Mouse (Mus musculus): ENCODE results near the gene 2810004N23Rik. TPM values are rescaled to one million over a fixed set of nuclear protein-coding genes. Genes with fewer than 3 reads are reported as not detected.

2810004N23Rik gene
- polyA plus RNA-seq, 1 experiment from 2014 or later: 66.0 TPM

- Histone ChIP-seq H3K36me3 (peaks cover 85% of the 10 kb centered on the region), H3K27me3 (ENCODE audit: insufficient read depth, poor library complexity, severe bottlenecking) (no peaks in the 10 kb centered on the region), H3K9me3 (no peaks in the 10 kb centered on the region; the same call in 1 of the 2 replicates), H3K4me1 (no peaks in the 10 kb centered on the region), H3K4me3 (no peak overlapping the region), H3K27ac (no peak overlapping the region)
- WGBS: 90% methylated on average over 5 of the region's 5 CpGs
- DNase-seq (ENCODE audit: low spot score): no peak
These were observed 25.5 kb upstream of the 2810004N23Rik start for GRCm38 (mm10) chr8:124888385-124888784.

DNA sequence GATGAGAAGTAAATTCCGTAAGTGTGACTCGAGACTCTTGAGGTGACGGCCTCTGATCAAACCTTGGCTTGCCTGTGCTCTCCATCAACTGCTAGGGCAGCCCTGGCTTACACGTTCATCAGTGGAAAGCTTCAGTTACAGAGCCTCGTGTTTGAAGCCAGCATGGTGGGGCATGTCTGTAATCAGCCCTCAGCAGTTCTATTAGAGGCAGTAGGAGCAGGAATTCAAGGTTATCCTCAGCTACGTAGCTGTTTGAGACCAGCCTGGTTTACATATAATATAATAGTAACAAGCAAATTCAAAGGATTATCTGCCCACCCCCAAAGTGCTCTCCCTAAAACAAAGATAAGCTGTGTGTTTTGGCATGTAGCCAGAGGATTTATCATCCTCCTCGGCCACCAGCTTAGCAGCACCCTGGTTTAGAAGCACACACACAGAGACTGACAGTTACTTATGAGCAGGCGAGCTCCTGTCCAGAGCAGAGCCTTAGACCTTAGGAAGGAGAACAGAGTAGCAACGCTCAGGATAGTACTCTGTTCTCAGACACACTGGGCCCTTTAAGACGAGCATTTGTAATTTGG is 16.1 kb upstream of the 2810004N23Rik start:
- no peaks in the 10 kb centered on the region for H3K27me3 ChIP-seq (ENCODE audit: insufficient read depth, poor library complexity, severe bottlenecking)

DNA sequence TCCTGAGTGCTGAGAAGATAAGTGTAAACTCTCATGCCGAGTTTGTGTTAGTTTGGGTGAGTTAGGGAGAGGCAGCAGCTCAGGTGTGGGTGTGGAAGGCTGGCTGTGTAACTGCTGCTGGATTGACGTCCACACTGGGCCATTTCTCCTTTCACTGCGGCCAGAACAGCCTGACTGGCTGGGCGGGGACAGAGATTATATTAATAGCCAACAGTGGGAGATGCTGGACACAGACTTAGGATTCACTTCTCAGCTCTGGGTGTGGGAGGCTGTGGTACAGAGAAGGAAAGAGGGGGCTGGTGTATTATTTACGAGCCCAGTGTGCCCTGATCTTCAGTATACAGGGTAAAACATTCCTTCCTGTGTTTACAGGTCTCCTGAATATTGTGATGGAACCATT is 15.2 kb upstream of the 2810004N23Rik start:
- WGBS: 87% methylated on average over 5 of the region's 5 CpGs

More for the DNA sequence above, 16.1 kb upstream of the 2810004N23Rik start:
- H3K27ac ChIP-seq: no peak overlapping the region
- no peak for DNase-seq (ENCODE audit: low spot score)
- H3K36me3 ChIP-seq: peaks cover 97% of the 10 kb centered on the region
- WGBS: 70% methylated on average over 10 of the region's 10 CpGs
- H3K4me3 ChIP-seq: no peak overlapping the region
- 0 out of 2 replicates have a peak, but pooled peaks cover 2% of the 10 kb centered on the region for H3K4me1 ChIP-seq
- H3K9me3 ChIP-seq: no peaks in the 10 kb centered on the region

DNA sequence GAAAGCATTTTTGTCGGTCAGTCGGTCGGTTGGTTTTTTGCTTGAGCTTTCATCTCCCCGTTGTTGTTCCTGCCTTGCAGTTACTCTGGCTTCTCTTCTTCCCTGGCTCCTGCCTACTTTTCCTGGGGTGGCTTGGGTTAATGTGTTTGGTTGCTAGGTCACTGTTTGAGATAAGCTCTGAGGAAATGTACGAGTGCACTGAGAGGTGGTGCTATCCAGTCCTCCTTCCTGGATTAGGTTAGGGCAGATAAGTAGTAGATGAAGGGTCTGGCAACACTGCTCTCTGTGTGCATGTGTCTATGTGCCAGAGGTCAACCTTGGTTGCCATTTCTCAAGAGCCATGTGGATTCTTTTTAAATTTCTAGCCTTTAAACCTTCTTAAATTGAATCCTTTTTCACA is 9.8 kb upstream of the 2810004N23Rik start:
- 45% methylated on average over 5 of the region's 5 CpGs for WGBS
- H3K4me1 ChIP-seq: peaks cover 35% of the 10 kb centered on the region
- no peaks in the 10 kb centered on the region for H3K9me3 ChIP-seq
- no peak for DNase-seq (ENCODE audit: low spot score)
- peaks cover 64% of the 10 kb centered on the region for H3K36me3 ChIP-seq
- no peak overlapping the region for H3K4me3 ChIP-seq
- H3K27me3 ChIP-seq (ENCODE audit: insufficient read depth, poor library complexity, severe bottlenecking): no peaks in the 10 kb centered on the region
- no peak overlapping the region for H3K27ac ChIP-seq

More for the DNA sequence above, 15.2 kb upstream of the 2810004N23Rik start:
- DNase-seq (ENCODE audit: low spot score): no peak
- Histone ChIP-seq H3K36me3 (peaks cover 97% of the 10 kb centered on the region), H3K9me3 (no peaks in the 10 kb centered on the region), H3K27ac (no peak overlapping the region), H3K4me1 (peaks cover 5% of the 10 kb centered on the region; the same call in 1 of the 2 replicates), H3K27me3 (ENCODE audit: insufficient read depth, poor library complexity, severe bottlenecking) (no peaks in the 10 kb centered on the region), H3K4me3 (no peak overlapping the region)

DNA sequence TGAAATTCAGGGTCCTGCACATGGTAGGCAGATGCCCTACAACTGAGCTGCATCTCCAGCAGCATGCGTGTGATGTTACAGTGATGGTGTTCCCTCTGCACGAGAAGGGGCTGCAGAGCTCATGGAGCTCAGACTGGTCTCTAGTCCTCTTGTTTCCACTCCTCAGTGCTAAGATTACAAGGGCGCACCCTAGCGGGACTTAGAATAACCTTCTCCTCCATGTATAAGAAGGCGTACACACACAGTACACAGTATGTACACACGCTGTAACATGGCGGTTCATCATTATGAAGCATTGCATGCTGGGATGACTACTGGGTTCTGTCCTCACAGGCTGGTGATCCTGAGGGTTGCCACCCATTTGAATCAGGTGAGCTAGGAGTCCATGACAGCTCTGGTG is 9.2 kb upstream of the 2810004N23Rik start:
- 91% methylated on average over 7 of the region's 7 CpGs for WGBS
- DNase-seq (ENCODE audit: low spot score): no peak
- no peaks in the 10 kb centered on the region for H3K9me3 ChIP-seq
- H3K4me3 ChIP-seq: no peak overlapping the region
- H3K36me3 ChIP-seq: peaks cover 58% of the 10 kb centered on the region
- H3K27me3 ChIP-seq (ENCODE audit: insufficient read depth, poor library complexity, severe bottlenecking): no peaks in the 10 kb centered on the region
- H3K27ac ChIP-seq: no peak overlapping the region
- H3K4me1 ChIP-seq: peaks cover 41% of the 10 kb centered on the region

GRCm38 (mm10) chr8:124871474-124871873 is 8.6 kb upstream of the 2810004N23Rik start:
- Histone ChIP-seq H3K9me3 (no peaks in the 10 kb centered on the region), H3K4me1 (peaks cover 47% of the 10 kb centered on the region), H3K27ac (no peak overlapping the region), H3K36me3 (peaks cover 52% of the 10 kb centered on the region), H3K4me3 (no peak overlapping the region), H3K27me3 (ENCODE audit: insufficient read depth, poor library complexity, severe bottlenecking) (no peaks in the 10 kb centered on the region)
- no peak for DNase-seq (ENCODE audit: low spot score)
- 91% methylated on average over 7 of the region's 7 CpGs for WGBS

DNA sequence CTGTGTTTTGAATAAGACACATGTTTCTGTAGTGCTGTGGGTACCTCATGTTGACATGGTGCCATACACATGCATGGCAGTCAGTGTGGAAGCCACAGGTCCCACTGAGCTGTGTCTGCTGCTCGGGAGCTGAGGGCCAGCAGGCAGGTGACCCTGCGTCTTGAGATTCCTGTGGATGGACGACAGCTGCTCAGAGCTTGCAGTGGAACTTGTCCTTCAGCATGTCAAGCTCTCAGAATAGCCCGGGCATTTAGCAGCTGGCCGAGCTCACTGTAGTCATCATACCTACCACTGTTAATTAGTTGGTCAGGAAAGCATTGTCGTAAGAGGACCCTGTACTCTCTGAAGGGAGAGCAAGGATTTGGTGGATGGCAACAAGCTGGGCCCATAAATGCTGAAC is 6.8 kb upstream of the 2810004N23Rik start:
- Histone ChIP-seq H3K36me3 (peaks cover 41% of the 10 kb centered on the region), H3K27ac (no peak overlapping the region), H3K27me3 (ENCODE audit: insufficient read depth, poor library complexity, severe bottlenecking) (no peaks in the 10 kb centered on the region), H3K4me3 (no peak overlapping the region), H3K9me3 (no peaks in the 10 kb centered on the region), H3K4me1 (peaks cover 55% of the 10 kb centered on the region)
- 62% methylated on average over 6 of the region's 6 CpGs for WGBS
- no peak for DNase-seq (ENCODE audit: low spot score)

- Histone ChIP-seq H3K27me3 (ENCODE audit: insufficient read depth, poor library complexity, severe bottlenecking) (no peaks in the 10 kb centered on the region), H3K4me3 (0 out of 2 replicates have a peak overlapping the region, but pooled peaks have one; percentile 1), H3K9me3 (no peaks in the 10 kb centered on the region), H3K27ac (peak overlapping the region; percentile 49; the same call in 1 of the 2 replicates), H3K4me1 (peaks cover 52% of the 10 kb centered on the region), H3K36me3 (peaks cover 17% of the 10 kb centered on the region)
- WGBS: 24% methylated on average over 2 of the region's 2 CpGs
- no peak for DNase-seq (ENCODE audit: low spot score)
These were observed 4.2 kb upstream of the 2810004N23Rik start for GRCm38 (mm10) chr8:124867126-124867525.

DNA sequence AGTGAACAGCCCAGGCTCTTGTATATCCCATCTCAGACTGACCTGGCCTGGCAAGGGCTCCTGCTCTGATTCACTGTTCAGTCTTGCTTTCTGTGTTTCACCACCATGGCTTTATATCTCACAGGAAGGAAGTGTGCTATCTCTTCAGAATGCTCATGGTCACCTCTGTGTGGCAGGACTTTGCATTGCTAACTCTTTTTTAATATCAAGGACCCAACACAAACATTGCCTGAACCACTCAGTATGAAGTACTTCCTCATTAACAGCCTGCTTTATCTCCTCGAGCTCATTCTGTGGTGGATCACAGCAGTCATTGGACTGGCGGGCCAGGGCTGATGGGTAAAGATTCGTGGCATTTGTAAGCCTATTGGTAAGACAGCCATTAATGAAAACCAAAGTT is 3.7 kb upstream of the 2810004N23Rik start:
- DNase-seq (ENCODE audit: low spot score): no peak
- no peaks in the 10 kb centered on the region for H3K9me3 ChIP-seq
- no peaks in the 10 kb centered on the region for H3K27me3 ChIP-seq (ENCODE audit: insufficient read depth, poor library complexity, severe bottlenecking)
- H3K36me3 ChIP-seq: peaks cover 13% of the 10 kb centered on the region
- H3K27ac ChIP-seq: 0 out of 2 replicates have a peak overlapping the region, but pooled peaks have one; percentile 10
- peaks cover 50% of the 10 kb centered on the region for H3K4me1 ChIP-seq
- H3K4me3 ChIP-seq: 0 out of 2 replicates have a peak overlapping the region, but pooled peaks have one; percentile 1
- WGBS: 33% methylated on average over 3 of the region's 3 CpGs

DNA sequence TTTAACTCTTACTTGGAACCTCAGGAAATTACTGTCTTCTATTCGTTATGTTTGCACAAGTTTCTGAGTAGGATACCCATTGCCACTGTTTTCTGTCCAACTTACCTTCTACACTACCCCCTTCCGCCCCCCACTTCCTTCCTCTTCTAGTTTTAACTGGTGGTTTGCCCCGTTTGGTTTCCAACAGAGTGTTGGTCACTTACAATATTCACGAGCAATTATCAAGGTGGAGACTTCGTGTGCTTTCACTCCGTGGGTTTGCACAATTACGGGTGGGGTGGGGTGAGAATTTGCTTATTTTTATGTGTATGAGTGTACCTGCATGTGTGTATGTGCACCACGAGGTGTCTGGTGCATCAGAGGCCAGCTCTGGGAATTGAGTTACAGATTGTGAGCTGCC is 809 bp upstream of the 2810004N23Rik start:
- WGBS: 20% methylated on average over 8 of the region's 8 CpGs
- Histone ChIP-seq H3K4me1 (peaks cover 70% of the 10 kb centered on the region), H3K36me3 (peaks cover 28% of the 10 kb centered on the region), H3K27ac (peak overlapping the region; percentile 99), H3K9me3 (no peaks in the 10 kb centered on the region), H3K4me3 (peak overlapping the region; percentile 99), H3K27me3 (ENCODE audit: insufficient read depth, poor library complexity, severe bottlenecking) (no peaks in the 10 kb centered on the region)
- no peak for DNase-seq (ENCODE audit: low spot score)

DNA sequence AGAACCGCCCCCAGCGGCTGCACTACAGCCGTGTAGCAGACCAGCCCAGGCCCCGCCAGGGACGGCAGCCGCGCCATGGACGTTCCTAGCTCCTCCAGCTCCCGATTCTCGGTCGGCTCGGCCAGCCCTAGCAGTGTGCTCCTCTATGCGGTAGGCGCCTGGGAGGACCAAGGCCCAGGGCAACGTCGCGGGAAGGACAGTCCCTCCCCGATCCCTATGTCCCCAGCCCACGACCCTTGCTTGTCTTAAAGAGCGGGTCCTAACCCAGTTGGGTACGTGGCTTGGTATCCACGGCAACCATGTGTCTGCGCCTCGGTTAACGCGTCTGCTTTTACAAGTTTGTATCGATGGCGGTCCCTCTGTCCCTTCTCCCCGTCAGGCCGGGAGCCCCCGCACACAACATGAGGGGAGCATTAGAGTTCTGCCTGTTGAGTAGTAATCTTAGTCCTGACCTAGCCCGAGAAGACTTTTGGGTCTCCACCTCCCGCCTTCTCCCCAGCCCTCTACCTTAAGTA is 300 bp upstream of the 2810004N23Rik start:
- H3K27ac ChIP-seq: peak overlapping the region; percentile 99
- no peak for DNase-seq (ENCODE audit: low spot score)
- peaks cover 68% of the 10 kb centered on the region for H3K4me1 ChIP-seq
- WGBS: 0% methylated on average over 33 of the region's 33 CpGs
- H3K27me3 ChIP-seq (ENCODE audit: insufficient read depth, poor library complexity, severe bottlenecking): no peaks in the 10 kb centered on the region
- peaks cover 33% of the 10 kb centered on the region for H3K36me3 ChIP-seq
- H3K9me3 ChIP-seq: no peaks in the 10 kb centered on the region
- peak overlapping the region; percentile 99 for H3K4me3 ChIP-seq

DNA sequence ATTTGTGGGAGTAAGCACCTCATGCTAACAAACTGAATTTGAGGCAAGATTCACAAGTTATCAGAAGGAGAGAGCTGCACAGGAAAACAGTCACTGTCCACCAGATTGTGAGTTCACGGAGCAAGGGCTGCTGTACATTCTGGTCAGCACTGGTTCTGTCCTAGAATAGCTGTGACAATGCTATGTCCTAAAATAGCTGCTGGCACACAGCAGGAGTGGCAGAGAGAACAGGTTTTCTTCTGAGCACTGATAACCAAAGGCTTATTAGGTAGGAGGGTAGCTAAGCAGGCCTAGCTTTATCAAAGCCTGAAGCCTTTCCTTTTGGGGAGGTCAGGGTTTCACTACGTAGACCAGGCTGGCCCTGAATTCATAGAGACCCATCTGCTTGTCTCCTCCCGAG is 2.7 kb downstream of the 2810004N23Rik start:
- Histone ChIP-seq H3K27ac (peak overlapping the region; percentile 81), H3K36me3 (peaks cover 58% of the 10 kb centered on the region), H3K9me3 (no peaks in the 10 kb centered on the region), H3K27me3 (ENCODE audit: insufficient read depth, poor library complexity, severe bottlenecking) (no peaks in the 10 kb centered on the region), H3K4me3 (no peak overlapping the region), H3K4me1 (peaks cover 43% of the 10 kb centered on the region)
- whole genome bisulfite sequencing: 51% methylated on average over 3 of the region's 3 CpGs
- no peak for DNase-seq (ENCODE audit: low spot score)

- Histone ChIP-seq H3K36me3 (peaks cover 65% of the 10 kb centered on the region), H3K27me3 (ENCODE audit: insufficient read depth, poor library complexity, severe bottlenecking) (no peaks in the 10 kb centered on the region), H3K9me3 (no peaks in the 10 kb centered on the region), H3K4me3 (no peak overlapping the region), H3K27ac (peak overlapping the region; percentile 81; the same call in 1 of the 2 replicates), H3K4me1 (peaks cover 42% of the 10 kb centered on the region)
- no peak for DNase-seq (ENCODE audit: low spot score)
These were observed 3.5 kb downstream of the 2810004N23Rik start for GRCm38 (mm10) chr8:124859466-124859865.

All from heart, embryonic 10.5 days (tissue).